Mouse (Mus musculus) midbrain, embryonic 11.5 days (tissue): ENCODE measurements around the gene Tnpo3. TPM values are rescaled to one million over a fixed set of nuclear protein-coding genes. Genes with fewer than 3 reads are reported as not detected.

Source experiments
- ATAC-seq: fragments of 200-750 bp; cut with Nextera tagmentation; 2 replicates; pipeline ENCODE4 v1.8.0; 2017; ENCODE audit warnings: moderate TSS enrichment, moderate library complexity; ENCODE audit not compliant: low FRiP score
- DNase-seq: peaks from one replicate; pipeline ENCODE4 v3.0.0; 2015; ENCODE audit warnings: low spot score; ENCODE audit errors: missing footprints
- H3K27ac ChIP-seq: fragments of 300-500 bp; sonication (generic); 2 replicates; pipeline ENCODE4 v1.5.1; 2014; ENCODE audit warnings: low read depth, low read length
- H3K27me3 ChIP-seq: fragments of 300-500 bp; sonication (generic); 2 replicates; pipeline ENCODE4 v1.6.1; 2014; ENCODE audit warnings: mild to moderate bottlenecking, low read length, moderate library complexity, mixed read lengths; ENCODE audit not compliant: control insufficient read depth, insufficient read depth
- H3K36me3 ChIP-seq: fragments of 300-500 bp; sonication (generic); 2 replicates; pipeline ENCODE4 v1.6.1; 2014; ENCODE audit warnings: mild to moderate bottlenecking, low read length, moderate library complexity, mixed read lengths; ENCODE audit not compliant: control insufficient read depth, insufficient read depth
- H3K4me1 ChIP-seq: fragments of 300-500 bp; sonication (generic); 2 replicates; pipeline ENCODE4 v1.6.1; 2014; ENCODE audit warnings: low read length; ENCODE audit not compliant: control insufficient read depth, insufficient read depth
- H3K4me2 ChIP-seq: fragments of 300-500 bp; sonication (generic); 2 replicates; pipeline ENCODE4 v1.6.1; 2014; ENCODE audit warnings: mild to moderate bottlenecking, moderate library complexity
- H3K4me3 ChIP-seq: fragments of 300-500 bp; sonication (generic); 2 replicates; pipeline ENCODE4 v1.5.1; 2014; ENCODE audit warnings: low read depth, low read length
- H3K9ac ChIP-seq: fragments of 300-500 bp; sonication (generic); 2 replicates; pipeline ENCODE4 v1.6.1; 2014; ENCODE audit warnings: low read length
- H3K9me3 ChIP-seq: fragments of 300-500 bp; sonication (generic); 2 replicates; pipeline ENCODE4 v1.6.1; 2016; ENCODE audit warnings: low read length; ENCODE audit not compliant: control insufficient read depth
- WGBS: fragments of 180-500 bp; shearing (Covaris S2); extraction: QIAGEN DNeasy Blood & Tissue Kit; methylation state at CpG from one replicate; pipeline ENCODE4 v1.1.7; 2014; 5-methylcytosine and 5-hydroxymethylcytosine counted together
- polyA plus RNA-seq: library from polyadenylated mRNA; unstranded; fragments of >200 nt; fragmentation: Nextera tagmentation; extraction: Ambion mirVana; gene quantifications from 2 replicates; pipeline ENCODE4 v1.2.1, GENCODE M21; 2014

The Tnpo3 gene
- 120 and 127 TPM in 2 replicates for polyA plus RNA-seq

GRCm38 (mm10) chr6:29609111-29610019 is at the start of gene Tnpo3:
Gene Tnpo3 (minus strand): TSS chr6:29609887.
- ATAC-seq: peak; percentile 98
- H3K4me2 ChIP-seq: peak within 1 kb of the TSS; percentile 83
- H3K27me3 ChIP-seq: no peaks in the 10 kb centered on the region
- no peaks in the 10 kb centered on the region for H3K9me3 ChIP-seq
- H3K4me1 ChIP-seq: peaks cover 2% of the 10 kb centered on the region; the same call in 1 of the 2 replicates
- peak within 1 kb of the TSS; percentile 49 for H3K27ac ChIP-seq
- WGBS: under 1% methylated on average over 67 of the region's 67 CpGs
- H3K4me3 ChIP-seq: peak within 1 kb of the TSS; percentile 97
- peak; percentile 99 for DNase-seq
- no peaks in the 10 kb centered on the region for H3K36me3 ChIP-seq
- peak within 1 kb of the TSS; percentile 87 for H3K9ac ChIP-seq

- Histone ChIP-seq H3K4me2 (no peak overlapping the region), H3K36me3 (no peaks in the 10 kb centered on the region), H3K9ac (no peak overlapping the region), H3K27me3 (no peaks in the 10 kb centered on the region), H3K27ac (no peak overlapping the region), H3K4me1 (no peaks in the 10 kb centered on the region), H3K4me3 (no peak overlapping the region), H3K9me3 (no peaks in the 10 kb centered on the region)
- 88% methylated on average over 3 of the region's 3 CpGs for WGBS
- no peak for ATAC-seq
- DNase-seq: no peak
Measured at GRCm38 (mm10) chr6:29658626-29659475, 49.2 kb upstream of the Tnpo3 start.

- H3K36me3 ChIP-seq: no peaks in the 10 kb centered on the region
- no peak for DNase-seq
- H3K27me3 ChIP-seq: no peaks in the 10 kb centered on the region
- H3K9ac ChIP-seq: no peak overlapping the region
- ATAC-seq: no peak
- no peak overlapping the region for H3K4me3 ChIP-seq
- no peak overlapping the region for H3K27ac ChIP-seq
- no peaks in the 10 kb centered on the region for H3K9me3 ChIP-seq
- no peaks in the 10 kb centered on the region for H3K4me1 ChIP-seq
- H3K4me2 ChIP-seq: no peak overlapping the region
Measured at GRCm38 (mm10) chr6:29653271-29653670, 43.6 kb upstream of the Tnpo3 start.

DNA sequence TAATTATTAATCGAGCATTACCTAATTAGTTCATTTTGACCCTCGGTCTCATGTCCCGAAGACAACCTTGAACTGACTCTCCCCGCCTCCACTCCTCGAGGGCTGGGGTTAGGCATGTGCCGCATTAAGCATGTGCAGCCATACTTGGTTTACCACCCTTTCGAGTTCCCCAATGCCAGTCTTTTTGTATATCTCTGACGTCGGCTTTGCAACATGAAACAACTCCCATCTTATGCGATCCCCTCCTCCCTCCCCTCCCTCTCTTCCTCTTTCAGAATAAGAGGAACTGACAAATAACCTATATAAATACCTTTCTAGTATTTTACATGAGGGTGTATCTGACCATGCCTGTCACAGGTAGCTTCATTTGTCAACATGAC is 40.5 kb upstream of the Tnpo3 start:
- Histone ChIP-seq H3K27ac (no peak overlapping the region), H3K27me3 (no peaks in the 10 kb centered on the region), H3K9me3 (no peaks in the 10 kb centered on the region), H3K4me3 (no peak overlapping the region), H3K9ac (no peak overlapping the region), H3K4me2 (no peak overlapping the region), H3K36me3 (no peaks in the 10 kb centered on the region), H3K4me1 (no peaks in the 10 kb centered on the region)
- no peak for ATAC-seq
- whole genome bisulfite sequencing: 69% methylated on average over 10 of the region's 10 CpGs
- DNase-seq: no peak

DNA sequence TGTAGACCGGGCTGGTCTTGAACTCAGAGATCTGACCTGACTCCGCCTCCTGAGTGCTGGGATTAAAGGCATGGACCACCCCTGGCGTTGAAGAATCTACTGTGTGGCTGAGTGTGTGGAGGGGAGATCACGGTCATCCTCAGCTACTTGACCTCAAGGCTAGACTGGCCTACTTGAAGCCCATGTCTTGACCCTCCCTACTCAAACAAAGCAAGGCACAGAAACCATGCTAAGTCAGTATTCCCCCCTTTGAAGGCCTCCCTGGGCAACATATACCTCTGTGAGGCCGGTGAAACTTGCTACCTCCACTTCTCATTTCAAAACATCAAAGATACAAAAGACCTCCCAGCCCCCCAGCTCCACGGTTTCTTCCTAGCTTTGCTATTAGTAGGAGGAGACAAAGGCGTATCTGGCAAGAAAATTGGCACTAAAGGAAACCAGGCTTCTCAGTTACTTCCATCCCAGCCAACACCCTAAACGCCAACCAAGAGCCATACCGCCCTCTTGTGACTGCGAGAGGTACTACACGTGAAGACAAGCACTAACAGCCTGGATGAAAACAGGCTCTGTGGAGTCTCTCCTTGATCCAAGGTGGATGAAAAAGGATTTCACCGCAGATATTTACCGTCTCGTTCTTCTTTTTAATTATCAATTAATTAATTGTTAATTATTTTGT is 39.9 kb upstream of the Tnpo3 start:
- ATAC-seq (peak; percentile 42; the same call in 1 of the 2 replicates), DNase-seq (peak; percentile 97)
- H3K27ac ChIP-seq: no peak overlapping the region
- no peaks in the 10 kb centered on the region for H3K9me3 ChIP-seq
- no peaks in the 10 kb centered on the region for H3K4me1 ChIP-seq
- peak overlapping the region; percentile 16; the same call in 1 of the 2 replicates for H3K9ac ChIP-seq
- H3K4me3 ChIP-seq: no peak overlapping the region
- H3K36me3 ChIP-seq: no peaks in the 10 kb centered on the region
- H3K27me3 ChIP-seq: no peaks in the 10 kb centered on the region
- WGBS: 34% methylated on average over 14 of the region's 14 CpGs
- H3K4me2 ChIP-seq: no peak overlapping the region

GRCm38 (mm10) chr6:29641816-29642215 is 32.1 kb upstream of the Tnpo3 start:
- Histone ChIP-seq H3K27me3 (peaks cover 3% of the 10 kb centered on the region; the same call in 1 of the 2 replicates), H3K4me3 (no peak overlapping the region), H3K27ac (no peak overlapping the region), H3K4me1 (peaks cover 6% of the 10 kb centered on the region), H3K9ac (no peak overlapping the region), H3K4me2 (no peak overlapping the region), H3K9me3 (no peaks in the 10 kb centered on the region), H3K36me3 (no peaks in the 10 kb centered on the region)
- 86% methylated on average over 4 of the region's 4 CpGs for WGBS
- ATAC-seq (no peak), DNase-seq (peak; percentile 68)

GRCm38 (mm10) chr6:29639580-29640419 is 30.1 kb upstream of the Tnpo3 start:
- H3K9ac ChIP-seq: no peak overlapping the region
- H3K4me2 ChIP-seq: no peak overlapping the region
- H3K9me3 ChIP-seq: no peaks in the 10 kb centered on the region
- peaks cover 3% of the 10 kb centered on the region; the same call in 1 of the 2 replicates for H3K27me3 ChIP-seq
- ATAC-seq: peak; percentile 87
- H3K27ac ChIP-seq: no peak overlapping the region
- DNase-seq: peak; percentile 89
- H3K4me3 ChIP-seq: no peak overlapping the region
- H3K4me1 ChIP-seq: peaks cover 6% of the 10 kb centered on the region
- no peaks in the 10 kb centered on the region for H3K36me3 ChIP-seq
- 6% methylated on average over 7 of the region's 7 CpGs for WGBS

DNA sequence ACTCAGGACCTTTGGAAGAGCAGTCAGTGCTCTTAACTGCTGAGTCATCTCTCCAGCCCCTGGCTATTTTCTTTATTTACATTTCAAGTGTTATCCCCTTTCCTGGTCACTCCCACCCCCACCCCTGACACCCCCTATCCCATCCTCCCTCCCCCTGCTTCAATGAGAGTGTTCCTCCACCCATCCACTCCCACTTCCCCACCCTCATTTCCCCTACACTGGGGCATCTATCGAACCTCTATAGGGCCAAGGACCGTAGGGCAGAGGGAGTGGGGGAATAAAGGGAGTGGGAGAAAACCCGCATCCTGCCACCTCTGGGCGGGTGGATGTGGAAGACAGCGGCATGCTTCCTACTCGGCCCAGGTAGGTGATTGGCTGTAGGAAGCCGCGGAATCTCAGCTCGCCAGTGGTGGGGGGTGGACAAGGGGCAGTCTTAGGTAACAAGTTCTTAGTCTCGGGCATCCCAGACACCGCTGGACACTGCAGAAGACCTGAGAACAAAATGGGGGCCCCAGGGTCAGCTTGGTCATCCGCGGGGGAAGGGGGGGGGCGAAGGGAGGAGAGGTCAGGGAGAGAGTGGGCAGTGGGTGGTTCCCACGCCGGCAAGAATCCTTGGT is 29.3 kb upstream of the Tnpo3 start:
- H3K4me3 ChIP-seq: no peak overlapping the region
- no peaks in the 10 kb centered on the region for H3K9me3 ChIP-seq
- ATAC-seq (0 out of 2 replicates have a peak, but pooled peaks have one; percentile 40), DNase-seq (peak; percentile 83)
- no peak overlapping the region for H3K27ac ChIP-seq
- H3K36me3 ChIP-seq: no peaks in the 10 kb centered on the region
- peaks cover 6% of the 10 kb centered on the region for H3K4me1 ChIP-seq
- peaks cover 3% of the 10 kb centered on the region; the same call in 1 of the 2 replicates for H3K27me3 ChIP-seq
- 6% methylated on average over 15 of the region's 16 CpGs for WGBS
- no peak overlapping the region for H3K4me2 ChIP-seq
- no peak overlapping the region for H3K9ac ChIP-seq
